Mouse (Mus musculus) CD4-positive helper T cell, adult 2 months (primary cell): ENCODE measurements around the gene Ifi35.
"Not testable (repeated sequence)": the region's sequence is repeated elsewhere in the genome, so short reads cannot be mapped to it uniquely, and the experiment has no call there.

ENCODE experiments used
- DNase-seq: peaks from one replicate; pipeline ENCODE4 v3.0.0-alpha.2; 2012; ENCODE audit warnings: low read depth, missing footprints, low spot score

The Ifi35 gene

DNA sequence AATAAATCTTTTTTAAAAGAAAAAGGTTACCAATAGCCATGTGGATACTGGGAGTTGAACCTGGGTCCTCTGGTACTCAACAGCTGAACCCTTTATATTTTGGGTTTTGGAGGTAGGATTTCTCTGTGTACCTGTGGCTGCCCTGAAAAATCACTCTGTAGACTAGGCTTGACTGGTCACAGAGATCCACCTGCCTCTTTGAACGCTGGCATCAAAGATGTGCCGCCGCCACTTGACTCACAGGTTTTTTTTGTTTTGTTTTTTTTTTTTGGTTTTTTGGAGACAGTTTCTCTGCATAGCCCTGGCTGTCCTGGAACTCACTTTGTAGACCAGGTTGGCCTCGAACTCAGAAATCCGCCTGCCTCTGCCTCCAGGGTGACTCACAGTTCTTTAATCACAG is 421 bp upstream of the Ifi35 start:
- DNase-seq, result no peak

DNA sequence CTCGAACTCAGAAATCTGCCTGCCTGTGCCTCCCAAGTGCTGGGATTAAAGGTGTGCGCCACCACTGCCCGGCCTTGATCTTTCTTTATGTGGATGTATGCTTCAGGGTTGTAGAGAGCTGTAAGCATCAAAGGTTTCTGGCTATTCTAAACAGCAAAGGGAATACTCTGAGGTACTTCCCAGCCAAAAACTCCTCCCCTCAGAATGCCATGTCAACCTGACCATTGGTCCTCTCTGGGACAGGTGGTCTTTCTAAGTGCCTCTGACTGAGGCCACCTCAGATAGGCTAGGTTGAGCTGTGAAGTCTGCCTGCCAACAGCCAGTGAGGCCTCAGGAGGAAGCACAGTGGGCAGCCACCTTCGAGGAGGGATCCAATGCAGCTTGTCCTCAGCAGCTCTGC is 692 bp downstream of the Ifi35 start:
- DNase-seq, result no peak

DNA sequence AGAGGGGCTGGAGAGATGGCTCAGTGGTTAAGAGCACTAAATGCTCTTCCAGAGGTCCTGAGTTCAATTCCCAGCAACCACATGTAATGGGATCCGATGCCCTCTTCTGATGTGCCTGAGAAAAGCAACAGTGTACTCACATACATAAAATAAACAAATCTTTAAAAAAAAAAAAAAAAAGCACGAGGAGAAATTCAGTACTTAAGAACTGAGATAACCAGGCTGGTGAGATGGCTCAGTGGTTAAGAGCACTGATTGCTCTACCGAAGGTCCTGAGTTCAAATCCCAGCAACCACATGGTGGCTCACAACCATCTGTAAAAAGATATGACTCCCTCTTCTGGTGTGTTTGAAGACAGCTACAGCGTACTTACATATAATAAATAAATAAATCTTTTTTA is 1.4 kb downstream of the Ifi35 start:
- not testable (repeated sequence) for DNase-seq

DNA sequence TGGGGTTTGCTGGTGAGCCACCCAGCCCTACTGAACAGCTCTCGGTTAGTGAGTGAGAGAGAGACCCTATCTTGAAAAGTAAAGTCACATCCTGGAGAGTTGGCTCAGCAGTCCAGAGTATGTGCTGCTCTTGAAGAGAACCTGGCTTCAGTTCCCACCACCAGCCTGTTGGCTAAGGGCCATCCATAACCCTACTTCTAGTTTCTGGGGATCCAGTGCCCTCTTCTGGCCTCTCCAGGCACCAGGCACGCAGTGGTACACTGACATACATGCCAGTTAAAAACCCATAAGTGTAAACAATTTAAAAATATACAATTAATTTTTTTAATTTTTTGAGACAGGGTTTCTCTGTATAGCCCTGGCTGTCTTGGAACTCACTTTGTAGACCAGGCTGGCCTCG is 2.2 kb downstream of the Ifi35 start:
- peak; percentile 49 for DNase-seq

DNA sequence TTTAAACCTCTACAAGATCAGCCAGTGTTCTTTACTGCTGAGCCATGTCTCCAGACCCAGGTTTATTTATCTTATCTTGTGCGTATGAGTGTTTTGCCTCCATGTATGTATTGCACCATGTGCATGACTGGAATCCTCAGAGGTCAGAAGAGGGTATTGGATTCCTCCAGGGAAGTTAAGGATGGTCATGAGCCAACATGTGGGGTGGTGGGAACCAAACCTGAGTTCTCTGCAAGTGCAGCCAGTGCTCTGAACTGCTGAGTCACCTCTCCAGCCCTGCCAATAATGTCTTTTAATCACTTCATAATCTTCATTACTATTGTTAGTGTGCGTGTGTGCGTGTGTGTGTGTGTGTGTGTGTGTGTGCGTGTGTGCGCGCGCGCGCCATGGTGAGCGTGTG is 3.3 kb downstream of the Ifi35 start:
- DNase-seq, result no peak

DNA sequence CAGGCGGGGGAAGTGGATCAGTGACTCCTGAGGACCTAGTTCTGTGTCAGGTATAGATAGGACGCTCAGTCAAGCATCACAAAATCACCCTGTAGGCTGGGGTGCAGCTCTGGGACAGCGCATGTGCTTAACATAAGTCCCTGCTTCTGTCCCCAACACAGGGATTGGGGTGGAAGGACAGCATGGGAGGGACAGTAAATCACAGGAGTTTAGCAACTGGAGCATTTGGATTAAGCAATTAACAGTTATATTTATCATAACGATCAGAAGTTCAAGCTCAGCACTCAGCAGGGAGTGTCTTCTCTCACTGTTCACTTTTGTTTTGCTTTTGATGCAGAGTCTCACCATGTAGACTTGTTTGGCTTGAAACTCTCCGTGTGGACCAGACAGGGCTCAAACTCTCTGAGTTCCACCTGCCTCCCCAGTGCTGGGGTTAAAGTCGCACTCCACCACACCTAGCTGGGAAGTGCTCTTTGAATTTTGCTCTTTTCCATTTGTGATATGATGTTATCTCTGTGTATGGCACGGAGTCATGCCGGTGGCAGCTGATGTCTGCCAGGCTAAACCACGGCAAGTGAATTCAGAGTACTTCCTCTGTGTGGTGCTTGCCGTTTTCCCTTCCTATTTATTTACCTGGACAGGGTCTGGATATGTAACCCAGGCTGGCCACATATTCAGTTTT is 4.0 kb downstream of the Ifi35 start:
- no peak for DNase-seq

DNA sequence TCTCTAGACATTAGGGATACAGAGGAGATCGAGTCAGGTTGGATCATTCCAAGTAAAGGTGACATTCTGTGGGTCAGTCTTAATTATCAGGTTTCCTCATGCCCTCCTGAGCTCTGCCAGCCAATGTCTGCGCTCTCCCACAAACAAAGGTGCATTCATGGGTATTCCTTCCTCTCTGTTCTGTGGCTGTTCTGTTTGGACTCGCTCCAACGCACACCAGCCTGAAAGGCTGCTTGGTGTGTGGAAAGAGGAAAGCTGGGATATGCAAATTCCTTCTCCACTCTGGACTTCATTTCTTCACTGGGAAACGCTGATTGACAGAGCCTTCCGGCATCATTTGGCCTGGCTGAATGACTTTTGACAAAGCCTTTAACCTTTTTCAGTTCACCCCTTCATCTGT is 6.5 kb downstream of the Ifi35 start:
- DNase-seq, result no peak

DNA sequence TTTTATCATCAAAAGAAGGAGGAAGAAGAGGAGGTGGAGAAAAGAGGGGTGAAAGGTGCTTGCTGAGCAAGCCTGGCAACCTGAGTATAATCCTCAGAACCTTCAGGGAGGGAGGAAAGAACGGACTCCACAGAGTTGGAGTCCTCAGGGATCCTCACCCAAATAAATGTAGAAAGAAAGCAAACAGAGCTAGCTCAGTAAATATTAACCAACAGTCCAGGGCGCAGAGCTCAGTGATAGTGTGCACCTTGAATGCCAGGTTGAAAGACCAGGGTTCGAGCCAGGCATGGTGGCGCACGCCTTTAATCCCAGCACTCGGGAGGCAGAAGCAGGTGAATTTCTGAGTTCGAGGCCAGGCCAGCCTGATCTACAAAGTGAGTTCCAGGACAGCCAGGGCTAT is 7.4 kb downstream of the Ifi35 start:
- no peak for DNase-seq

DNA sequence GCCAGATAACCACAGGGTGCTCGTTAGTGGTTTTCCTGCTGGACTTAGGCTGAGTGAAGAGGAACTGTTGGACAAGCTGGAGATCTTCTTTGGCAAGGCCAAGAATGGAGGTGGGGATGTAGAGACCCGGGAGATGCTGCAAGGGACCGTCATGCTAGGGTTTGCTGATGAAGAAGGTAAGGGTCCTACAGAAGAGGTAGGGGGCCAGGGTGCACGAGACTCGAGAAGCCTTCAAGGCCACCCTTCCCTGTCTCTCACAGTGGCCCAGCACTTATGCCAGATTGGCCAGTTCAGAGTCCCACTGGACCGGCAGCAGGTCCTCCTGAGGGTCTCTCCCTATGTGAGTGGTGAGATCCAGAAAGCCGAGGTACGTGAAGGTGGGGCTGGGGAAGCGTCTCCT is 9.4 kb downstream of the Ifi35 start:
- no peak for DNase-seq

DNA sequence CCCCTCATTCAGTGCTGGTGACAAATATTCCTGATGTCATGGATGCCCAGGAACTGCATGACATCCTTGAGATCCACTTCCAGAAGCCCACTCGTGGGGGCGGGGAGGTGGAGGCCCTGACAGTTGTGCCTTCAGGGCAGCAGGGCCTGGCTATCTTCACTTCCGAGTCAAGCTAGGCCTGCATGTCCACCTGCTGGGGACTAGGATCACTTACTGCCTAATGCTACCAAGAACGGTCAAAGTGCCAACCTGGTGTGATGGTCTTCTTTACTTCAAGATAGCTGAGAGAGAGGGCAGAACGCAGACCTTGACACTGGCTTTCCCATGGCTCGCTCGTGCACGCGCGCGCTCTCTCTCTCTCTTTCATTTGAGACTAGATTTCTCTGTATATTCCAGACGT is 10.0 kb downstream of the Ifi35 start:
- DNase-seq, result no peak

DNA sequence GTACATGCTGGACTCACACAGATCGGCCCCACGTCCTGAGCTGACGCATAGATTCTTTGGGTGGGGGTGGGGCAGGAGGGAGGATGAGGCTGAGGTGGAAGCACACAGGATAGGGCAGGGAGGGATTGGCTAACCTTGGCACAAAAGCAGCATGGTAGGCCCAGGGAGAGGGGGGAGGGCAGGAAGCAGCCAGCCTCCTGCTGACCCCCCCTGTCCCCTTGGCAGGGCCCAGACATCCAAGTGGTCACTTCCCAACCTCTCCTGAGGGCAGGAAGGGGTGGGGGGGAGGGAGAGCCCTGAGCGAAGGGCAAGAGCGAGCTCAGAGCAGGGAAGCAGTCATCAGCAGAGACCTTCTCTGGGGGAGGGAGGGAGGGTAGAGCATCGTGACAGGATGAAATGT is 11.5 kb downstream of the Ifi35 start:
- no peak for DNase-seq

DNA sequence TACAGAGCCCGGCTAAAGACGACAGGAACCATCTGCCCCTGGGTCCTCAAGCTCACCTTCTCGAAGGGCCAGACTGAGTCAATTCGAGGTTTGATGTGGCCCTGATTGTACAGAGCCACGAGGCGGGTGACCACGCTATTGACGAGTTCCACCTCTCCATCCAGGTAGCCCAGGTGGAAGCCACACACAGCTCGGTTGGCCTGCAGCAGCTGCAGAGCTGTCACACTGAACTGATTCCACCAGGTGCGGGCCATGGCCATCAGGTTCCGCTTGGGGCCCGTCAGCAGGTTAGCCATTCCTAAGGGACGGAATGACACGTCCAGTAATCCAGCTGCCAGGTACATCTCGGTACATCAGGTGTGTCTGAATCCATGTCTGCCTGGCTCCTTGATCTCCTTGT is 12.1 kb downstream of the Ifi35 start:
- no peak for DNase-seq

DNA sequence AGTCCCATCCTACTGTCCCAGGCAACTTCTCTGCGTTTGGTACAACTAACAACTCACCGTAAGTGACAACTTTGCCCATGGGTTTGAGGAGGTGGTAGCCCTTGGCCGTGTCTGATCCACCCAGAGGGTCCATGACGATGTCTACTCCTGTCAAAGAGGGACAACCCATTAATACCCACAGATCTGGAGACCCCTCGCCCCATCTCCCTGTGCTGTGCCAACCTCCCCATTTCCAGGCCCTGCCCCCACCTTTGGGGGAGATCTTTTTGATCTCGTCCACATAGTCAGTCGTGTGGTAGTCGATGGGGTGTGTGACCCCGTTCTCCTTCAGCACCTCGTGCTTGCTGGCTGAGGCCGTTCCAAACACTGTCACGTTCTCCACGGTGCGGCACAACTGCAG is 13.9 kb downstream of the Ifi35 start:
- DNase-seq, result no peak

DNA sequence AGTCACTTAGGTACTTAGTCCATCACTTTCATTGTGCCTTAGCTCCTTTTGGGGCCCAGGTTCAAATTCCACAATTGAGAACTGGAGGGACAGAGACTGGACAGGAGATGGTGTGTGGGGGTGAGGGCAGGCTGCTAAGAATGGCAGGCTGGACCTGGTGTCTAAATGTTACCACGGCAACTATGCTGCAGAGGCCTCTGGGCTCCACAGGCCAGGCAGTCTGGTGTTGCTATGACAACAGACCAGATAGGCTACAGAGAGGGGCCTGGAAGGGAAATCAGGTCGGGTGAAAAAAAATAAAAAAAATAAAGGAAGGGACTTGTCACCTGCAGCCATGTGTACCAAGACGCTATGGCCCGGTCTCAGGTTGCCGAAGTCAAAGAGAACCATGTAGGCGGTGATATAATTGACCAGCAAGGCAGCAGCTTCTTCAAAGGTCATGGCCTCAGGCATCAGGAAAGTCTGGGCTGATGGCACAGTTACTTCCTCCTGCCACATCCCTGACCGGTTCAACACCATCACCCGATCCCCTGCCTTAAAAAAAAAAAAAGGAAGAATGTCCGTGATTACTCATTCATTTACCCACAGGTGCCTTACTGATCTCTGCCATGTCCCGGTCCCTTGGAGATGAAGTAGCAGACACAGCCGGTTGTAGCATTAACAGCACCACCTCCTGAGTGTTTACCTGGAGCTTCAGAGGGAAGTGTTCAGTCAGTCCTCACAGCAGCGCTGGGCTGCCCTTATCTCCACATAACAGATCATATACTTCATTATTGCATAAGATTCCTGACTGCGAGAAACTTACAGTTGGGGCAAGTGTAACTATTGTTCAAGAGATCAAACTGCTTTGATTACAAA is 14.6 kb downstream of the Ifi35 start:
- DNase-seq, result no peak

DNA sequence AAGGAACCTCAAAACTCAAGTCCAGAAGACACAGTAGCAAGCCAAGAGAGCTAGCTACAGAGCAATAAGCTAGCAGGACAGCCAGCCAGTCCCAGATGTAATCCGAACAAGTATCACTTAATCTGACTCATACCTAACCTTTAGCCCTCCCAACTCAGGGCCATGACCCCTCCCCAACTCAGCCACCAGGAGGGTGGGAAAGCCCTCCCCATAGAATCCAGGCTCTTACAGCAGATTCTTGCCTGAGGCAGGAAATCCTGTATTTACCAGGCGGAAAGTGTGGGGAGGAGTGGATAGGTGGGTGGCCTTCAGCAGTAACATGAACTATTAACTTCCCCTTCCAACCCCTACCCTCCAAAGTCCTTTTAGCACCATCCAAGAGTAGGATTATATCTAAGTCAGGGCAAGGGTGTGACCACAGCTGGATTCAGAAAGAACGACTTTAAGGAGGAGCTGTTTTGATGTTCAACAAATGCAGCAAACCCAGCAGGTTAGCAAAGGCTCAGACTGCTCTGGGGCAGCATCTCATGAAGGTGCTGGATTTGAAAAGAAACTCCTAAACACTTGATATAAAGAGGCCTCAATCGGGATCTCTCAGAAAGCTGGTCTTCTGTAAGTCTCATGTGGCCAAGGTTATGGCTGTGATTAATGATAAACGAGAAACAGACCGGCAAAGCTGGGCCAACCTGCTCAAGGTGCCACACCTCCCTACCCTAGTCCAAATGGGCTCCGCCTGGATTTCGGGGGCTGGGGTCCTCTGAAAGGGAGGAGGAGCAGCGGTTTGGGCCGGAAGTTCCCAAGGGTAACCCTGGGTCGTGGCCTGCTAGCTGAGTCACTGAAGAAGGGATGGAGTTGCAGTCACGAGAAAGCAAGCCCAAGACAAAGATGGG is 16.2 kb downstream of the Ifi35 start, which contains the start of gene Rnd2:
Gene Rnd2 (plus strand): TSS at position 789 of the 890 bp plus-strand sequence.
- DNase-seq, result peak; percentile 32

DNA sequence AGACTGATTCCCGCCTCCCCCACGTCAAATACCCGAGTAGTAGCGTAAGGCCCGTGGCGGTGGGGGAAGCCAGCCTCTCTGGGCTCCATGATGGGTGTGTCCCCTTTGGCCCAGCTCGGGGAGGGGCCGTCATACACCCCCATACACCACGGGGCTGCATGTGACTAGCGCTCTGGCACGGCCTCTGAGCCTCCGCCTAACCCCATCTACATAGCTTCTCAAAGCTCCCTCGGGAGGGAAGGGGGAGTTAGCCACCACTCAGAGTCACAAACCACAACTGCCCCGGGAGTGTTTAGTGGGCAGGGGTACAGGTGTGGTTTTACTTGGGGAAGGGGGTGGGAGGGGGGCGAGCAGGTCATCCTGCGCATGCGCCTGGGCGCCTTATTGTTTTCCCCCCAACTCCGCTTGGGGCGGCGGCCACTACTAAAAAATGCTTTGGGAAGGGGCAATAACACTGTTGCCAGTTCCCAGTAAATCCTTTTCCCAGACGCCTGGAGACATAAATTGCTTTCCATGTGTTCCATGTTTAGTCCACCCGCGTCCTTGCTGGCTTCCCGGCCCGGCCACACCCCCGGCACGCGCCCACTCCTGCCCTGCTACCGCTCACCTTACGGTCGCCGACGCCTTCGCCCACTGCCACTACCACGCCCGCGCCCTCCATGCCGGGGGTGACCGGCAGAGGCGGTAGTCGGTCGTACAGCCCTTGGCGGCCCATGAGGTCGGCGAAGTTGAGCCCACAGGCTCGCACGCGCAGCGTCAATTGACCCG is 17.1 kb downstream of the Ifi35 start:
- peak; percentile 69 for DNase-seq

DNA sequence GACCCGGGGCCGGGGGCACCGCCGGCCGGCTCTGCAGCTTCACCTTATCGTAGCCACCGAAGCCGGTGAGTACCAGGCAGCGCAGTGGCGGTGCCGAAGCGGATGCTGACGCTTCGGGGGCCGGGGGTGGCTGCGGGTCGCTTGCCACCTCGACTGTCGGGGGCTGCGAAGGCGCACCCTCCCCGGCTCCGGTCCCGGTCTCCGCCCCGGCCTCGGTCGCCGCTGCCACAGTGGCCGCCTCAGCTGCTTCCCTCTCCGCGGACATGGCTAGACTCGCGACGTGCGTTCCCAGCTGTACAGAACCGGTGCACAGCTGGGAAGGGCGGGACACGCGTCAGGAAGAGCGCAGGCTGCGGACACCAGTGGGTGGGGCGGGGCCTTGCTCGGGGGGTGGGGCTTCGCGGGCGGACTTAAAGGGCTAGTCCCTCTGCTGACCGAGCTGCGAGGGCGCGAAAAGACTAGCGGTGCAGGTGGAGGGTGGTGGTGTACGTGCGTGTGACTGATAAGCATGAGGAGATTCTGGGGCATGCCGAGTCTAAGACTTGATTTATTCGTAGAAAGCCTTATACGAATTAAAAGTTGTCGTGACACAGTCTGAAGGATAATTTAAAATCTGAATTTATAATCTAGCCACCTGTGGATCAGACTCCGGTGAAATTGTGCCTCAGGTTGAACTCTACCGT is 17.8 kb downstream of the Ifi35 start, which contains the start of gene Vat1:
Gene Vat1 (minus strand): TSS at position 362 of the 683 bp plus-strand sequence.
- peak; percentile 78 for DNase-seq

DNA sequence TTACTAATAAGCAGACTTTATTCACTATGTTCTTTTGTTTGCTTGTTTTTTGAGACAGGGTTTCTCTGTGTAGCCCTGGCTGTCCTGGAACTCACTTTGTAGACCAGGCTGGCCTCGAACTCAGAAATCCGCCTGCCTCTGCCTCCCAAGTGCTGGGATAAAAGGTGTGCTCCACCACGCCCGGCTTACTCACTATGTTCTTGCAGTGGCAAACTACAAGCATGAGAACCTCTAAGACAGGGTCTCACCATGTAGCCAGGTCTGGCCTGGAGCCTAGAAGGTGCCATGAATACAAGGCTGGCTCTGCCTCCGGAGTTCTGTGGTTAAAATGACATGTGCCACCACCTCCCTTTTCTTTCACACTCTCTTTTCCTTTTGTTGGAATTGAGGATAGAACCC is 18.3 kb downstream of the Ifi35 start:
- not testable (repeated sequence) for DNase-seq

DNA sequence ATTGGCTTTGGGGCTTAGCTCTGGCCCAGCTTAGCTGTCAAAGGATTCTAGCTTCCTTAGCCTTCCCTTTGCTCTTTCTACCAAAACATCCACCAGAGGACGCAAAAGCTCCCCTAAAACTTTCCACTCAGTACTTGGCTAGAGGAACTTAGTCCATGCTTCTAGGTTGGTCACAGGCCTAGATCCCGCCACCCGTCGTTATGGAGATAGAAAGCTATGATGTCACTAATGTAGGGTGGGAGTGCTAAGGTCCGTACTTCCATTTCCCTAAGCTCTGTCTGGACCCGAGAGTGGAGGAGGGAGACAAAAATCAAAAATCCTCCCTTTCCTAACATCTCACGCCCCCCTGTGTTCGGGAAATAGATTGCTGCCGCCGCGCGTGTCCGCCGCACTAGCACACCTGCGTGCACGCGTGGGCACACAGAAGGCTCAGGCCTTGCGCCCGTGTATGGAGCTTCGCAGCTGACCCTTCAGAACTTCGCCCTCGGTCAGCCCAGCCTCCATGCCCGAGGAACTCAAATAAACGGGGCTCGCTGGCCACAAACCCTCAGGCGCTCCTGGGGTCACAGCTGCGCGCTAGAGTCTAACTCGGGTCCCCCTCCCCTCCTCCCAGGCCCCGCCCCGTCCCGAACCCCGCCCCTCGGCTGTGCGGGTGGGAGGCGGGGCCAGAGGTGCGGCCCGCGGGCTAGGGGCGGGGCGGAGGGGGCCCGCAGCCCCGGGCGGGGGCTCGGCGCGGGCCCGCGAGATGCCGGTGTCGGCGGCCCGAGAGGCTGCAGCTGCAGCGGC is 19.5 kb downstream of the Ifi35 start:
- DNase-seq, result peak; percentile 77

DNA sequence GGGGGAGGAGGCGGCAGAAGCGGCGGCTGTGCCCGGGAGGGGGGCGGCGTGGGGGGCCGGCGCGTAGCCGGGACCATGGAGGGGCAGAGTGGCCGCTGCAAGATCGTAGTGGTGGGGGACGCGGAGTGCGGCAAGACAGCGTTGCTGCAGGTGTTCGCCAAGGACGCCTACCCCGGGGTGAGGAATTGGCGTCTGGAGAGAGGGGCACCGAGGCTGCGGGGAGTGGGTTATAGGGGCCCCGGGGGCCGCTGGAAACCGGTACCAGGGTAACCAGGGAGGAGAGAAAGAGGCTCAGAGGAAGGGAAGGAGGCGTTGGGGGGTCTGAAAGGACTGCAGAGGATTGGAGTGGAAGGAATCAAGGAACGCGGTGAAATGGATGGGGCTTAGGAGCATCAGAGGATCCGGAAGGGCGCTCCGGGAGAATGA is 20.1 kb downstream of the Ifi35 start:
- DNase-seq, result no peak
